Mouse (Mus musculus) small intestine, adult 2 months (tissue): ENCODE data around the gene Zfand2b.

ENCODE experiments used
- CTCF ChIP-seq: fragments of 200-500 bp; IDR thresholded peaks from 2 replicates; pipeline ENCODE4 v1.5.1; 2012; ENCODE audit warnings: low read depth, mild to moderate bottlenecking, control low read depth, inconsistent platforms, low read length, moderate library complexity, mixed read lengths; ENCODE audit not compliant: insufficient replicate concordance, insufficient read length; ENCODE audit errors: extremely low read depth
- POLR2A ChIP-seq: fragments of 200-500 bp; IDR thresholded peaks from 2 replicates; pipeline ENCODE4 v1.6.1; 2012; ENCODE audit warnings: low read depth, mild to moderate bottlenecking, control low read depth, inconsistent platforms, low read length, moderate library complexity

DNA sequence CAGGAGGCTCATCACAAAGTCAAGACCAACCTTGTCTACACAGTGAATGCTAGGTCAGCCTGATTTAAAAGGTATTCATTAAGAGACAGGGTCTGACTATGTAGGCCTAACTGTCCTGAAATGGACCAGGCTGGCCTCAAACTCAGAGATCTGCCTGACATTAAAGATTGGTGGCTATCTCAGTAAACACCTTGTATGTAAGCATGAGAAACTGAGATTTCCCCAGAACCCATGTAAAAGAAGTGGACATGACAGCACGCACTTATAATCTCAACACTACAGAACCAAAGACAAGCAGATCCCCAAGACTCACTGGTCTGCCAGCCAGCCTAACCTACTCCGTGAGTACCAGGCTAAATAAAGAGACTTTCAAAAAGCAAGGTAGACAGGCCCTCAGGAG is 30.0 kb upstream of the Zfand2b start:
- TF ChIP-seq POLR2A: no peak
- TF ChIP-seq CTCF: no peak
